Mouse (Mus musculus) urinary bladder, postnatal 10 days (tissue): ENCODE data around the gene Tnfrsf13c.

Source experiments
- DNase-seq: peaks from one replicate; pipeline ENCODE4 v3.0.0; 2022; ENCODE audit warnings: low spot score

The Tnfrsf13c gene

GRCm38 (mm10) chr15:82230098-82230611 is 6.0 kb upstream of the Tnfrsf13c start:
- no peak for DNase-seq

- DNase-seq = no peak
These were observed 5.4 kb upstream of the Tnfrsf13c start for GRCm38 (mm10) chr15:82229542-82230045.

DNA sequence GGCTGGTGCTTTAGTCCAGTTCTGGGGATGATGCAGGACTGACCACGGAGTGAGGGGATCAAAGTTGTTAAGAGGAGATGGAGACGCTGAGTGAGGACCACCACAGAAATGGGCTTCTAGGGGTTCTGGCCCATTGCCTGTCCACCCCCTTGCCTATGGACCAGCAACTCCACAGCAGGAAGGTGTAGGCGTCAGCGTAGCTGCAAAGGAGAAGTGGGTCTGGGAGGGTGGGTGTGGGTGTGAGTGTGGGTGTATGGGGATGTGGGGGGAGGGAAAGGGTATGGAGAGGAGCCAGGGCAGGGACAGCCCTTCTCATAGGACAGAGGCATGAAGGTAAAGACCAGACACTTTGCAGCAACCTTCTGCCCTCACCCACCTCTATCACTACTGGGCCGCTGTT is 1.6 kb upstream of the Tnfrsf13c start:
- DNase-seq = no peak

- DNase-seq = no peak
These were observed 540 bp upstream of the Tnfrsf13c start for GRCm38 (mm10) chr15:82224602-82225215.

DNA sequence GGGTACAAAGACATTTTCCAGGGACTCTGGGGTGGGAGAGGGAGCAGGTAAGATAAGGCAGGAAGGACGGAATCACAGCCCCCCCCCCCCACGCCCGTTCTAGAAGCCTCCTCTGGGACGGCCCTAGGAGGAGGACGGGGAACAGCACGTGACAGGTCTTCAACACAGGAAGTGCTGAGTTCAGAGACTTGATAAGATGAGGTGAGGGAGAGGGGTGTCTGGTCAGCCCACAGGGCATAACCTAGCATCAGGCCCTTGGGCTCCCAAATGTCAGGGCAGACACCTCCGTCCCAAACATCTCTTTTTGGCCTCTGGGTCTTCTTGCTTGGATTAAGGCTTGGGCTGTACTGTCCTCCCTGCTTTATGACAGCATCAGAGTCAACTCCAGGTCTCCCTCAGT is 918 bp downstream of the Tnfrsf13c start:
- DNase-seq = no peak

- DNase-seq = no peak
These were observed 2.9 kb downstream of the Tnfrsf13c start for GRCm38 (mm10) chr15:82221104-82221860.

GRCm38 (mm10) chr15:82220003-82220675 is 4.0 kb downstream of the Tnfrsf13c start:
- no peak for DNase-seq

- no peak for DNase-seq
These were observed 5.1 kb downstream of the Tnfrsf13c start for GRCm38 (mm10) chr15:82218778-82219666.

DNA sequence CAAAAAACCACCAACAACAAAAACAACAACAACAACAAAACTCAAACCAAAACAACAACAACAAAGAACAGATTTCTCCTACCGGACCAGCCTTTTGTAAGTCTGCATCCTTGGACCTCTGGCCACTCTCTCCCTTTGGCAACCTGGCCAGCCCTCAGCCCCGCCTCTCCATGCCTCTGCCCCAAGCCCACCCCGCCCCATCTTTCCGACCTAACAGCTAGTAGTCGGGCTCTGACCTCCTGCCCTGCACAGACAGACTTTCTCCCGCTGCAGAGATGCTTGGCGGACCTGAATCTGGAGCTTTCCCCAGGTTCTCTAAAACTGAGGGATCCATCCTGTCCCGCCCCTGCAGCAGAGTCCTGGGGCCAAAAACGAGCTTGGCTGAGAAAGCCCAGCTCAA is 6.2 kb downstream of the Tnfrsf13c start:
- DNase-seq = no peak

DNA sequence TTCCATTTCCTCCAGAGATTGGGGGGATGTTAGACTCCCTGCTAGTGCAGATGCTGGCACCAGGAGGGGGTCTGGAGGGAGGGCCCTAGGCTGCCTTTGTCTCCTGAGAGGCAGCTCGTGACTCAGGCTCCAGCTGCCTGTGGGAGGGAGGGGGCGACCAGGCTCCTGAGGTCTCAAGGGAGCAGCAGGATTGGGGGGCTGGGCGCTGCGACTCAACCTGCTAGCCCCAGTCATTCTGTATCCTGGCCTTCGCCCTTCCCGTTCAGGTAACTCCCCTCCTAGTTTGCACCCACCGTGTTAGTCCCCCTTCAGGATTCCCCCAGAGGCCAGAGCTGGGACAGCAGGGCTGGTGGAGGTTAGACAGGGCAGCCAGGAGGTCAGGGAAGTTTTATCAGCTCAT is 7.1 kb downstream of the Tnfrsf13c start:
- DNase-seq = no peak

- no peak for DNase-seq
These were observed 7.9 kb downstream of the Tnfrsf13c start for GRCm38 (mm10) chr15:82216142-82216827.

DNA sequence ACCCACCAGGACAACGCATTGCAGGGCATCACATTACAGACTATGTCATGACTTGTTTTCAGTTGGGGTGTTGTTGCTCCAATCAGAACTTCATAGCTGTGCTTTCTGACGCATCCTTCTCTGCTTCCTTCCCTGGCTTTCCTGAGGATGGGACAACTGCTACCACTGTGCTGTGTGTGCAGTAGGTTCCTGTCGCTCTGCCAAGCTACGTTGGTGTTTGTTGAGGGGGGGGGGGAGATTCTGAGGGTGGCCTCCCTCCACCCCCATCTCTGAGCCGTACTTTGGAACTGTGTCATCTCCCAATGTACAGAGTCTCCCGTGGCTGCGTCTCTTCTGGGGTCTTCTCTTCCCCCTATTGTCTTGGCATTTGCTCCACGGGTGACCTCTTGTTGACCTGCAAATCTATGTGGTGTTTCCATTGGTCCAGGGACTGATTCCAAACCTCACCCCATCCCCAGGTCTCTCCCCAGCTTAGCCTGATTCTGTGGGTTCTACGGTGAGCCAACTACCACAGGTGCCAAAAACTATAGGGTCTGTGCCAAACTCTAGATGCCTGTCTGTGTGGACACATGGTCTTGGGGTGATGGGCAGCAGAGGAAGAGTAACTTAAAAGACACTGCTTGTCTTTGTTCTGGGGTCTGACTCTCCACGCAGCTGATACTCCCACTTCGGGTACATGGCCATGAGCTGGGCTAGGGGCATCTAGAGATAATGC is 8.7 kb downstream of the Tnfrsf13c start:
- DNase-seq = no peak

DNA sequence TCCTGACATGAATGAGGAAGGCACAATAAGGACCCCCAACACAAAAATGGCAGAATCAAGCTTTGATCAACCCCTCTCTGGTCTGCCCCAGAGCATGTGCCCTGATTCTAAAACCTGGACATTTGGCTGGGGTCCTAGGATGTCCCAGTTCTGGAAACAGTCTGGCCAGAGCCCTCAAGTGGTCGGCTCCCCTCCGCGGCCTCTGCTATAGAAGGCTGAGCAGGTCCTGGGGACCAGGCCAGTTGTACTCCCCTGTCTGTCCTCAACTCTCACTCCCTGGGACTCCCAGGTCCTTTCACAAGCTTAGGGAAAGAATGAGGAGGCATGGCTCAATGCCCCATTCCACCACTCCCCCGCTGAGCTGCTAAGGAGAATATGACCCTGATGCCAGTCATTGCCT is 10.9 kb downstream of the Tnfrsf13c start:
- no peak for DNase-seq

DNA sequence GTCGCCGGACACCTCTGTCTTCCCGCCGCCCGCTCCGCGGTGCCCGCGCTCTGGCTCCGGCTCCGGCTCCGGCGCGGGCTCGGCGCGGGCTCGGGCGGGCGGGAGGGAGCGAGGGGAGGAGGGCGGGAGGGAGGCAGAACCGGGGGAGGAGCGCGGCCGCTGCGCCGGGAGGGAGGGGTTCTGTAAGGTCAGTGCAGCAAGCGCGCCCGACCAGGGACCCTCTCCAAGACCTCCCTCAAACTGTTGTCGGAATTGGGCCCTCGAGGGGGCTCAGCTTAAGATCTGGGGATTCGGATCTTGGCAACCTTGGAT is 11.5 kb downstream of the Tnfrsf13c start, which contains the start of gene Shisa8:
Shisa8 (minus strand) TSS at position 64 of the 312 bp plus-strand sequence.
- DNase-seq = no peak

GRCm38 (mm10) chr15:82211911-82212751 is 12.0 kb downstream of the Tnfrsf13c start:
- DNase-seq = no peak

- DNase-seq = no peak
These were observed 12.9 kb downstream of the Tnfrsf13c start for GRCm38 (mm10) chr15:82211281-82211680.

DNA sequence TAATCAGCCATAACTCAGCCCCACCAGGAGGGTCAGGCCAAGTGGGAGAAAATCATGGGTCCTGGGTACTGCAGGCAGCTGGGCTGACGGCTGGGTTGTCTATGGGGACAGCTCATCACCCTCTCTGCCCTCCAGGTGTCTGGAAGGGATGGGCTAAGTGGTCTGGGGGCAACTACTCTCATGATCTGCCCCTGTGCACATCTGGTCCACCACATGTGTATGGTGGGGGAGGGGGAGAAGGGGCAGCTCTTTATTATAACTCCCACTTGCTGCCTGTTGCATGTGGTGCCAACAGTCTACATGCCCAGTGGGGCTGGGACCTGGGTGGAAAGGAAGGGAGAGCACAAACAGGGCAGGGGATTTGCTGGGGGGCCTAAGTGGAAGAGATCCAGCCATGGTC is 13.4 kb downstream of the Tnfrsf13c start:
- no peak for DNase-seq

GRCm38 (mm10) chr15:82209295-82210050 is 14.7 kb downstream of the Tnfrsf13c start:
- no peak for DNase-seq

GRCm38 (mm10) chr15:82208307-82208706 is 15.9 kb downstream of the Tnfrsf13c start:
- DNase-seq = no peak
